Mouse (Mus musculus) CH12.LX (cell line): Measurements from ENCODE around the gene Neu2. TPM values are rescaled to one million over a fixed set of nuclear protein-coding genes. Genes with fewer than 3 reads are reported as not detected.

Source experiments
- DNase-seq: peaks from one replicate; pipeline ENCODE4 v3.0.0-alpha.2; 2013; ENCODE audit errors: extremely low read depth
- H3K27ac ChIP-seq: 2 replicates; pipeline ENCODE4 v1.5.1; 2012; ENCODE audit warnings: low read depth, mild to moderate bottlenecking, control low read depth, moderate library complexity; ENCODE audit not compliant: insufficient read depth
- H3K27me3 ChIP-seq: replicated peaks from 2 replicates; pipeline ENCODE3; 2012; ENCODE audit warnings: inconsistent platforms
- H3K36me3 ChIP-seq, 2 experiments: replicated peaks in 1 of 2; 2 replicates each; pipeline versions ENCODE3 to v1.6.1; 2012; ENCODE audit warnings: inconsistent platforms in 1 of 2, low read length in 1 of 2, mild to moderate bottlenecking in 1 of 2, mixed read lengths in 1 of 2, moderate library complexity in 1 of 2; ENCODE audit not compliant: control insufficient read depth in 1 of 2, insufficient read depth in 1 of 2
- H3K4me1 ChIP-seq, 2 experiments: 2 replicates each; pipeline ENCODE4 v1.6.1; 2012; ENCODE audit warnings: inconsistent platforms in 1 of 2, moderate library complexity in 1 of 2; ENCODE audit not compliant: insufficient read depth in 2 of 2, control insufficient read depth in 1 of 2
- H3K4me2 ChIP-seq: 2 replicates; pipeline ENCODE4 v1.6.1; 2012; ENCODE audit warnings: low read depth, mild to moderate bottlenecking, control low read depth; ENCODE audit not compliant: poor library complexity, insufficient read depth, severe bottlenecking
- H3K4me3 ChIP-seq, 3 experiments: fragments of 150-350 bp in 1 of 3; sonication (generic) in 1 of 3; replicated peaks in 1 of 3; 2 replicates each; pipeline versions ENCODE3 to v1.5.1; 2011 to 2012; ENCODE audit warnings: low read depth in 2 of 3, low read length in 2 of 3, mild to moderate bottlenecking in 2 of 3, moderate library complexity in 2 of 3, control low read depth in 1 of 3, improper control_type of control experiment in 1 of 3, inconsistent platforms in 1 of 3, mixed read lengths in 1 of 3; ENCODE audit not compliant: poor library complexity in 1 of 3
- H3K79me2 ChIP-seq: replicated peaks from 2 replicates; pipeline ENCODE4 v1.6.1; 2012; ENCODE audit warnings: mild to moderate bottlenecking, moderate library complexity; ENCODE audit not compliant: control insufficient read depth, poor library complexity, insufficient read depth, severe bottlenecking; ENCODE audit errors: extremely low read depth
- H3K9ac ChIP-seq: 2 replicates; pipeline ENCODE4 v1.6.1; 2012; ENCODE audit warnings: low read depth, mild to moderate bottlenecking, control low read depth, moderate library complexity; ENCODE audit not compliant: insufficient read depth
- H3K9me3 ChIP-seq: replicated peaks from 2 replicates; pipeline ENCODE3; 2012; ENCODE audit warnings: low read length, inconsistent platforms, mixed read lengths
- BHLHE40 ChIP-seq: IDR thresholded peaks from 2 replicates; pipeline ENCODE4 v1.6.1; 2011; ENCODE audit warnings: mild to moderate bottlenecking, low read depth, low read length, improper control_type of control experiment
- CHD1 ChIP-seq: IDR thresholded peaks from 2 replicates; pipeline ENCODE4 v1.6.1; 2012; ENCODE audit warnings: low read depth, low read length, improper control_type of control experiment, inconsistent platforms
- CHD2 ChIP-seq: IDR thresholded peaks from 2 replicates; pipeline ENCODE4 v1.6.1; 2011; ENCODE audit warnings: low read length, improper control_type of control experiment
- E2F4 ChIP-seq: IDR thresholded peaks from 2 replicates; pipeline ENCODE4 v1.6.1; 2011; ENCODE audit warnings: low read depth, low read length, improper control_type of control experiment; ENCODE audit not compliant: insufficient replicate concordance
- EP300 ChIP-seq: IDR thresholded peaks from 2 replicates; pipeline ENCODE4 v1.6.1; 2011; ENCODE audit warnings: low read length, improper control_type of control experiment
- ETS1 ChIP-seq: conservative IDR thresholded peaks from 2 replicates; pipeline ENCODE4 v1.6.1; 2012; ENCODE audit warnings: low read depth, mild to moderate bottlenecking, inconsistent platforms, low read length, improper control_type of control experiment, moderate library complexity
- HCFC1 ChIP-seq: IDR thresholded peaks from 2 replicates; pipeline ENCODE4 v1.6.1; 2012; ENCODE audit warnings: low read depth, mild to moderate bottlenecking, inconsistent platforms, low read length, improper control_type of control experiment
- IRF4 ChIP-seq: IDR thresholded peaks from 2 replicates; pipeline ENCODE4 v1.6.1; 2014; ENCODE audit warnings: low read depth, mild to moderate bottlenecking, inconsistent platforms, low read length, improper control_type of control experiment
- JUN ChIP-seq: IDR thresholded peaks from 2 replicates; pipeline ENCODE4 v1.6.1; 2011; ENCODE audit warnings: low read depth, mild to moderate bottlenecking, low read length, improper control_type of control experiment, moderate library complexity; ENCODE audit not compliant: insufficient read depth
- MAFK ChIP-seq: IDR thresholded peaks from 2 replicates; pipeline ENCODE4 v1.6.1; 2011; ENCODE audit warnings: low read length, improper control_type of control experiment; ENCODE audit not compliant: insufficient replicate concordance
- MAX ChIP-seq: IDR thresholded peaks from 2 replicates; pipeline ENCODE4 v1.6.1; 2011; ENCODE audit warnings: low read length, improper control_type of control experiment
- MAZ ChIP-seq: IDR thresholded peaks from 2 replicates; pipeline ENCODE4 v1.6.1; 2012; ENCODE audit warnings: low read depth, mild to moderate bottlenecking, inconsistent platforms, low read length, improper control_type of control experiment, moderate library complexity
- MEF2A ChIP-seq: IDR thresholded peaks from 2 replicates; pipeline ENCODE4 v1.6.1; 2014; ENCODE audit warnings: low read depth, mild to moderate bottlenecking, inconsistent platforms, low read length, improper control_type of control experiment, borderline replicate concordance
- MXI1 ChIP-seq: IDR thresholded peaks from 2 replicates; pipeline ENCODE4 v1.6.1; 2011; ENCODE audit warnings: mild to moderate bottlenecking, low read depth, low read length, improper control_type of control experiment
- MYC ChIP-seq: IDR thresholded peaks from 2 replicates; pipeline ENCODE4 v1.6.1; 2011; ENCODE audit warnings: low read depth, mild to moderate bottlenecking, improper control_type of control experiment, low read length
- NELFE ChIP-seq: IDR thresholded peaks from 2 replicates; pipeline ENCODE4 v1.6.1; 2011; ENCODE audit warnings: low read depth, low read length, improper control_type of control experiment
- NRF1 ChIP-seq: IDR thresholded peaks from 2 replicates; pipeline ENCODE4 v1.6.1; 2014; ENCODE audit warnings: low read depth, mild to moderate bottlenecking, inconsistent platforms, low read length, improper control_type of control experiment, moderate library complexity
- POLR2A ChIP-seq: IDR thresholded peaks from 2 replicates; pipeline ENCODE4 v1.6.1; 2011; ENCODE audit warnings: low read depth, mild to moderate bottlenecking, improper control_type of control experiment, low read length
- RAD21 ChIP-seq: IDR thresholded peaks from 2 replicates; pipeline ENCODE4 v1.6.1; 2011; ENCODE audit warnings: low read depth, mild to moderate bottlenecking, low read length, improper control_type of control experiment, moderate library complexity
- RCOR1 ChIP-seq: conservative IDR thresholded peaks from 2 replicates; pipeline ENCODE4 v1.6.1; 2012; ENCODE audit warnings: low read depth, mild to moderate bottlenecking, inconsistent platforms, low read length, improper control_type of control experiment
- SIN3A ChIP-seq: IDR thresholded peaks from 2 replicates; pipeline ENCODE4 v1.6.1; 2012; ENCODE audit warnings: low read length, improper control_type of control experiment, inconsistent platforms
- TBP ChIP-seq: conservative IDR thresholded peaks from 2 replicates; pipeline ENCODE4 v1.6.1; 2011; ENCODE audit warnings: low read depth, low read length, improper control_type of control experiment
- TCF12 ChIP-seq: IDR thresholded peaks from 2 replicates; pipeline ENCODE4 v1.6.1; 2014; ENCODE audit warnings: low read depth, mild to moderate bottlenecking, inconsistent platforms, low read length, improper control_type of control experiment
- USF1 ChIP-seq: IDR thresholded peaks from 2 replicates; pipeline ENCODE4 v1.6.1; 2014; ENCODE audit warnings: low read depth, mild to moderate bottlenecking, inconsistent platforms, low read length, improper control_type of control experiment
- ZC3H11A ChIP-seq: IDR thresholded peaks from 2 replicates; pipeline ENCODE4 v1.6.1; 2012; ENCODE audit warnings: low read depth, mild to moderate bottlenecking, inconsistent platforms, low read length, improper control_type of control experiment
- ZMIZ1 ChIP-seq: IDR thresholded peaks from 2 replicates; pipeline ENCODE4 v1.6.1; 2012; ENCODE audit warnings: low read depth, mild to moderate bottlenecking, inconsistent platforms, low read length, improper control_type of control experiment
- ZNF384 ChIP-seq: IDR thresholded peaks from 2 replicates; pipeline ENCODE4 v1.6.1; 2012; ENCODE audit warnings: low read depth, low read length, improper control_type of control experiment, inconsistent platforms
- dilution Hi-C: fragments of 300-500 bp; cut with MboI; formaldehyde crosslinking; loops from 2 replicates; pipeline ENCODE4 v1.14.3; 2020; ENCODE audit warnings: low sequenced_read_pairs; ENCODE audit not compliant: extremely low pct_unique_long_range_greater_than_20kb, extremely low pct_ligation_motif_present
- in situ Hi-C: fragments of 300-500 bp; cut with MboI; formaldehyde crosslinking; loops from 3 replicates; pipeline ENCODE4 v1.14.3; 2019; ENCODE audit warnings: low sequenced_read_pairs, low pct_ligation_motif_present, low pct_unique_long_range_greater_than_20kb, mixed read lengths
- polyA plus RNA-seq: library from polyadenylated mRNA; unstranded; fragments of >175 nt; gene quantifications from 2 replicates; pipeline ENCODE4 v1.2.1, GENCODE M21; 2012; ENCODE audit warnings: low read depth; ENCODE audit not compliant: insufficient read length
- total RNA-seq, 2 experiments: library from RNA; depleted of rRNA; stranded (reverse); fragments of 300-350 nt in 1 of 2; fragments of >200 nt in 1 of 2; gene quantifications; 2 replicates each; pipeline ENCODE4 v1.2.3; 2012 to 2014

Neu2 gene
- total and polyA plus RNA-seq, 3 experiments, result not detected

- Histone ChIP-seq H3K4me2 (peak overlapping the region; percentile 83), H3K36me3 (peaks cover 37 to 75% of the 10 kb centered on the region in 2 experiments)
- in situ Hi-C loops, result no loop called here
- TF ChIP-seq JUN (no peak), IRF4 (peak; percentile 21; the same call in 1 of the 2 replicates), CHD1 (no peak), TCF12 (peak; percentile 58; the same call in 1 of the 2 replicates), TBP (no peak), ZMIZ1 (peak; percentile 56; the same call in 1 of the 2 replicates), E2F4 (no peak), MAFK (no peak), POLR2A (peak; percentile 55), EP300 (no peak; the same call in 1 of the 2 replicates), RCOR1 (no peak), CHD2 (peak; percentile 55; the same call in 1 of the 2 replicates), MEF2A (peak; percentile 50; the same call in 1 of the 2 replicates), MAZ (no peak), ZNF384 (peak; percentile 89), BHLHE40 (0 out of 2 replicates have a peak, but pooled peaks have one; percentile 22), HCFC1 (no peak), MXI1 (peak; percentile 62), ZC3H11A (no peak), ETS1 (peak; percentile 49; the same call in 1 of the 2 replicates), NRF1 (peak; percentile 80), MYC (peak; percentile 47; the same call in 1 of the 2 replicates), NELFE (0 out of 2 replicates have a peak, but pooled peaks have one; percentile 28), MAX (peak; percentile 75), USF1 (no peak), RAD21 (no peak), SIN3A (0 out of 2 replicates have a peak, but pooled peaks have one; percentile 54)
- TF ChIP-seq, all 38 proteins: peak for 15
- Histone ChIP-seq H3K9ac (peak overlapping the region; percentile 91), H3K4me3 (peak overlapping the region in 1 of 3 experiments; percentile 0), H3K9me3 (no peaks in the 10 kb centered on the region), H3K4me1 (peaks cover 47 to 89% of the 10 kb centered on the region in 2 experiments), H3K27me3 (no peaks in the 10 kb centered on the region), H3K79me2 (peaks cover 47% of the 10 kb centered on the region), H3K27ac (peak overlapping the region; percentile 100)
- dilution Hi-C loops, result no loop called here
- DNase-seq, result peak; percentile 91
Observed at GRCm38 (mm10) chr1:87636716-87637117, 127.0 kb downstream of the Neu2 start.
